8 mouse cellular contexts compared by ENCODE assay signal in genomic region chr12:79097106-79097752, GRCm38 (mm10). TPM values are rescaled to one million over a fixed set of nuclear protein-coding genes. Genes with fewer than 3 reads are reported as not detected.
DNase-seq lines count a peak whose midpoint lies in the region; ATAC-seq and TF ChIP-seq lines count a peak whose summit lies in the region.

No protein-coding gene starts in this region.

- no peaks in the 10 kb centered on the region for H3K9me3 ChIP-seq in heart, postnatal 0 days (replicated peaks; ENCODE audit: control insufficient read depth, low read length)

- TF ChIP-seq CTCF in spleen, adult 2 months (IDR thresholded peaks at IDR 0.05; ENCODE audit: extremely low read depth, insufficient read depth, insufficient read length, insufficient replicate concordance) = peak; percentile 42; the same call in 1 of the 2 replicates
- TF ChIP-seq CTCF in brain, embryonic 14.5 days (IDR thresholded peaks at IDR 0.05; ENCODE audit: borderline replicate concordance, extremely low read depth, insufficient read depth, insufficient read length) = peak; percentile 54; the same call in 1 of the 2 replicates
- peak; percentile 76 for TF ChIP-seq CTCF in heart, postnatal 0 days (IDR thresholded peaks at IDR 0.05; ENCODE audit: low read depth)

- intact Hi-C loops in heart, postnatal 25 days (cut with DNase I) = loop anchor here (1.0 kb wide), 1 partner anchor 179 kb away; no protein-coding TSS in a partner anchor

- DNase-seq in heart, adult 18-20 months = peak; percentile 8 to 35
- no peak for DNase-seq in heart, postnatal 25 days (ENCODE audit: low spot score)
- DNase-seq in spleen, adult 2 months (ENCODE audit: low read depth in 1 of 2, low spot score in 2 of 2) = peak in 1 of 2 experiments; percentile 17
- no peak for DNase-seq in spleen, postnatal 14 days (ENCODE audit: low spot score in 2 of 2)
- DNase-seq in brain, embryonic 14.5 days (ENCODE audit: low read depth) = peak; percentile 77
- DNase-seq in heart, postnatal 0 days (ENCODE audit: low spot score) = peak; percentile 48
- peak; percentile 53 for DNase-seq in lung, postnatal 36 days
- DNase-seq in ovary, postnatal 10 days (ENCODE audit: low spot score) = no peak

- no peak overlapping the region for H3K4me3 ChIP-seq in spleen, adult 2 months (ENCODE audit: extremely low read depth, insufficient read depth, insufficient read length)
- no peak overlapping the region for H3K4me3 ChIP-seq in heart, postnatal 0 days (ENCODE audit: low read depth, low read length)

- H3K36me3 ChIP-seq in spleen, adult 2 months (ENCODE audit: control insufficient read depth, insufficient read depth, low read length) = no peaks in the 10 kb centered on the region
- H3K36me3 ChIP-seq in heart, postnatal 0 days (replicated peaks; ENCODE audit: control insufficient read depth, insufficient read depth, low read length) = no peaks in the 10 kb centered on the region

- TF ChIP-seq POLR2A in spleen, adult 2 months (IDR thresholded peaks at IDR 0.05; ENCODE audit: low read depth, low read length) = no peak
- no peak for TF ChIP-seq POLR2A in brain, embryonic 14.5 days (IDR thresholded peaks at IDR 0.05; ENCODE audit: borderline replicate concordance, extremely low read depth, insufficient read depth, insufficient read length, poor library complexity, severe bottlenecking)

- no peaks in the 10 kb centered on the region for H3K27me3 ChIP-seq in spleen, adult 2 months (ENCODE audit: control insufficient read depth, insufficient read depth, low read length)
- 0 out of 2 replicates have a peak, but pooled peaks cover 22% of the 10 kb centered on the region for H3K27me3 ChIP-seq in heart, postnatal 0 days (ENCODE audit: control insufficient read depth, insufficient read depth, low read length)

- 60% methylated on average over 3 of the region's 3 CpGs for WGBS in spleen, adult 2 months
- WGBS in heart, postnatal 0 days = 54% methylated on average over 3 of the region's 3 CpGs

- no peak for TF ChIP-seq EP300 in heart, postnatal 0 days (IDR thresholded peaks at IDR 0.05; ENCODE audit: low read depth)

- H3K27ac ChIP-seq in spleen, adult 2 months (ENCODE audit: insufficient read depth, low read length) = no peak overlapping the region
- H3K27ac ChIP-seq in heart, postnatal 0 days (ENCODE audit: low read depth) = no peak overlapping the region

- H3K4me1 ChIP-seq in spleen, adult 2 months (ENCODE audit: control insufficient read depth, insufficient read depth, insufficient read length) = no peaks in the 10 kb centered on the region
- H3K4me1 ChIP-seq in heart, postnatal 0 days (ENCODE audit: control insufficient read depth, insufficient read depth) = no peaks in the 10 kb centered on the region

- no peak for ATAC-seq in heart, postnatal 0 days (ENCODE audit: insufficient read depth, low read depth)

- H3K9ac ChIP-seq in heart, postnatal 0 days (replicated peaks; ENCODE audit: low read depth, low read length) = no peak overlapping the region

- no peak overlapping the region for H3K4me2 ChIP-seq in heart, postnatal 0 days (ENCODE audit: low read depth, low read length)

RNA-seq across cellular contexts. Expression of gene Pigh, which starts 7.8 kb away (rescaled TPM):
- 1 to 10 TPM; 2.9 to 3.0 TPM for total RNA-seq in heart, adult 18-20 months (2021)
- 1 to 10 TPM; 3.8 to 4.0 TPM for total RNA-seq in heart, postnatal 25 days (2021)
- polyA plus RNA-seq in spleen, adult 2 months (2012; rRNA removed) = 9.0 and 14.9 TPM in 2 replicates
- 12.8 and 15.7 TPM in 2 replicates for polyA plus RNA-seq in brain, embryonic 14.5 days (2012; rRNA removed)
- total RNA-seq in heart, postnatal 0 days (2014; rRNA removed; ENCODE audit: low replicate concordance) = 6.2 and 9.8 TPM in 2 replicates
- polyA plus RNA-seq in heart, postnatal 0 days (2015; fragmentation: Nextera tagmentation; extraction: Ambion mirVana) = 9.6 and 9.7 TPM in 2 replicates

RNA-seq across cellular contexts. Expression of gene Arg2, which starts 33.3 kb away (rescaled TPM):
- not detected for total RNA-seq in heart, adult 18-20 months (2021)
- total RNA-seq in heart, postnatal 25 days (2021) = not detected
- polyA plus RNA-seq in spleen, adult 2 months (2012; rRNA removed) = 0.47 and 0.76 TPM in 2 replicates
- polyA plus RNA-seq in brain, embryonic 14.5 days (2012; rRNA removed) = 16.2 and 18.0 TPM in 2 replicates
- total RNA-seq in heart, postnatal 0 days (2014; rRNA removed; ENCODE audit: low replicate concordance) = 3.0 TPM in 1 of 2 replicates, not detected in the other
- 0.21 TPM in 1 of 2 replicates, not detected in the other for polyA plus RNA-seq in heart, postnatal 0 days (2015; fragmentation: Nextera tagmentation; extraction: Ambion mirVana)

Comparison
In these comparisons a context has a peak if more than half of its experiments do, and no peak if none do; other contexts are left out.
1. DNase-seq: peak in heart, adult 18-20 months (2 of 2), brain, embryonic 14.5 days (single experiment), heart, postnatal 0 days (single experiment) and lung, postnatal 36 days (single experiment); none in heart, postnatal 25 days (single experiment), spleen, postnatal 14 days (0 of 2) and ovary, postnatal 10 days (single experiment).
2. Peak in every context shown above with its lines, with median percentiles within 50 percentile points of each other: CTCF ChIP-seq.